Mouse (Mus musculus) hindbrain, postnatal 0 days (tissue): Measurements from ENCODE around the gene Kat2b. TPM values are rescaled to one million over a fixed set of nuclear protein-coding genes. Genes with fewer than 3 reads are reported as not detected.
A peak's percentile ranks its signal among the peaks of the same experiment; 100 is the strongest.
"Not testable (repeated sequence)": the region's sequence is repeated elsewhere in the genome, so short reads cannot be mapped to it uniquely, and the experiment has no call there.

ENCODE experiments used
- ATAC-seq: fragments of 200-750 bp; cut with Nextera tagmentation; 2 replicates; pipeline ENCODE4 v1.8.0; 2017; ENCODE audit warnings: mild to moderate bottlenecking, moderate TSS enrichment, moderate library complexity
- DNase-seq: peaks from one replicate; pipeline ENCODE4 v3.0.0-alpha.2; 2015; ENCODE audit warnings: low spot score
- H3K27ac ChIP-seq: fragments of 300-500 bp; sonication (generic); 2 replicates; pipeline ENCODE4 v1.5.1; 2014; ENCODE audit warnings: mild to moderate bottlenecking
- H3K27me3 ChIP-seq: fragments of 300-500 bp; sonication (generic); 2 replicates; pipeline ENCODE4 v1.6.1; 2014; ENCODE audit warnings: low read length, mixed read lengths; ENCODE audit not compliant: insufficient read depth
- H3K36me3 ChIP-seq: fragments of 300-500 bp; sonication (generic); 2 replicates; pipeline ENCODE4 v1.6.1; 2014; ENCODE audit warnings: low read length, mixed read lengths; ENCODE audit not compliant: insufficient read depth
- H3K4me1 ChIP-seq: fragments of 300-500 bp; sonication (generic); 2 replicates; pipeline ENCODE4 v1.6.1; 2014; ENCODE audit warnings: antibody characterized with exemption, low read length, mixed read lengths; ENCODE audit not compliant: insufficient read depth
- H3K4me2 ChIP-seq: fragments of 300-500 bp; sonication (generic); 2 replicates; pipeline ENCODE4 v1.6.1; 2014; ENCODE audit warnings: low read depth, mild to moderate bottlenecking, low read length, moderate library complexity, mixed read lengths
- H3K4me3 ChIP-seq: fragments of 300-500 bp; sonication (generic); 2 replicates; pipeline ENCODE4 v1.5.1; 2014; ENCODE audit warnings: low read length
- H3K9ac ChIP-seq: fragments of 300-500 bp; sonication (generic); replicated peaks from 2 replicates; pipeline ENCODE4 v1.6.1; 2014; ENCODE audit warnings: mild to moderate bottlenecking, low read length, moderate library complexity, mixed read lengths
- H3K9me3 ChIP-seq: fragments of 300-500 bp; sonication (generic); 2 replicates; pipeline ENCODE4 v1.6.1; 2016; ENCODE audit warnings: low read length, mixed read lengths
- CTCF ChIP-seq: IDR thresholded peaks from 2 replicates; pipeline ENCODE4 v1.5.1; 2016; ENCODE audit warnings: antibody characterized with exemption, control low read depth, low read depth
- WGBS: fragments of 180-500 bp; shearing (Covaris S2); extraction: QIAGEN DNeasy Blood & Tissue Kit; methylation state at CpG from one replicate; pipeline ENCODE4 v1.1.7; 2014; 5-methylcytosine and 5-hydroxymethylcytosine counted together
- polyA plus RNA-seq: library from polyadenylated mRNA; unstranded; fragments of >200 nt; fragmentation: Nextera tagmentation; extraction: Ambion mirVana; gene quantifications from 2 replicates; pipeline ENCODE4 v1.2.1, GENCODE M21; 2015
- total RNA-seq: library from RNA; depleted of rRNA; stranded (reverse); fragments of >200 nt; gene quantifications from 2 replicates; pipeline ENCODE4 v1.2.3, GENCODE M21; 2014; rRNA removed

Gene Kat2b
- total RNA-seq (17.5 and 20.6 TPM in 2 replicates), polyA plus RNA-seq (4.2 and 4.6 TPM in 2 replicates)

DNA sequence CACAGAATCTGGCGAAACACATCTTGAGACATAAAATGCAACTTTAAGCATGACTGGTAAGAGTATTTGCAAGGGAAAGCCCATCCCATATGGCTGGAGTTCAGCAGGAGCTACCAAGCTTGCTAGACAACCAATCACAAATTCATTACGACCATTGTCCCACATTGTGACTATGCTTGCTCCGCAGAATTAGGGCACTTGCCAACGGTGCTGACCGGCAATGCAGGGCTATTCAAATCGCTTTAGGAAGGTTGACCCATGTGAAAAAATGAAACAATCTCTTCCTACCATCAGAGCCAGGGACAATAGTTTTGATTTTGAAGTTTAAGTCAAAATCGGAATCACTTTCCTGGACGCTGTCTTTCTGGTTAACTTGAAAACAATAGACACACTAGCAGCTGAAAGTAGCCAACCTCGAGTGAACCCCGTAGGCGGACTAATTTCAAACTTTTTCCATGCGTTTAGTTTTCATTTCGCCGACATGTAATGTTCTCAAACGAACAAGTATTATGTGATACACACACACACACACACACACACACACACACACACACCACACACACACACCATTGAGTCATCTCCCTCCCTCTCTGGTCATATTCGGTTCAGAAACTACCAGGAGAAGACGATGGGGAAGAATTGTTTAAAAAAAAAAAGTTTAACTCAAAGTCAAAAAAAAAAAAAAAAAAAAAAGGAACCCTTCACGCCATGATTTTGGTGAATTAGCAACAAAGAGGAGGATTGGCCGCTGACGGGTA lies at the start of gene Kat2b:
Kat2b (plus strand) TSS at position 701 of the 758 bp plus-strand sequence.
- Histone ChIP-seq H3K36me3 (no peaks in the 10 kb centered on the region), H3K27ac (peak within 1 kb of the TSS; percentile 97), H3K9ac (peak within 1 kb of the TSS; percentile 92), H3K4me1 (peaks cover 12% of the 10 kb centered on the region), H3K27me3 (no peaks in the 10 kb centered on the region), H3K4me2 (peak within 1 kb of the TSS; percentile 86), H3K9me3 (no peaks in the 10 kb centered on the region), H3K4me3 (peak within 1 kb of the TSS; percentile 90)
- 1% methylated on average over 20 of the region's 20 CpGs for WGBS
- ATAC-seq (peak; percentile 36; the same call in 1 of the 2 replicates), DNase-seq (peak; percentile 67)
- no peak for TF ChIP-seq CTCF

DNA sequence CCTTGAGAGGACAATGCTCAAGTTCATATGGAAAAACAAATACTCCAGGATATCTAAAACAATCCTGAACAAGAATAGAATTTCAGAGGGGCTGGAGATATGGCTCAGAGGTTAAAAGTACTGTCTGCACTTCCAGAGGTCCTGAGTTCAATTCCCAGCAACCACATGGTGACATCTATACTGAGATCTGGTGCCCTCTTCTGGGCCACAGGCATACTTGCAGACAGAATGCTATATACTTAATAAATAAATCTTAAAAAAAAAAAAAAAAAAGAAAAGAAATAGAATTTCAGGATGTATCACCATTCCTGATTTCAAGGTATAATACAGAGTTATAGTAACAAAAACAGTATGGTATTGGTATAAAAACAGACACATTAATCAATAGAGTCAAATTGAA lies 47.3 kb upstream of the Kat2b start:
- no peak for ATAC-seq
- H3K36me3 ChIP-seq = 0 out of 2 replicates have a peak, but pooled peaks cover 3% of the 10 kb centered on the region
- no peak overlapping the region for H3K9ac ChIP-seq
- H3K4me1 ChIP-seq = no peaks in the 10 kb centered on the region
- no peak overlapping the region for H3K27ac ChIP-seq
- H3K4me3 ChIP-seq = no peak overlapping the region
- H3K9me3 ChIP-seq = no peaks in the 10 kb centered on the region; the same call in 1 of the 2 replicates
- no peaks in the 10 kb centered on the region for H3K27me3 ChIP-seq
- H3K4me2 ChIP-seq = no peak overlapping the region
- no peak for DNase-seq
- no peak for TF ChIP-seq CTCF

DNA sequence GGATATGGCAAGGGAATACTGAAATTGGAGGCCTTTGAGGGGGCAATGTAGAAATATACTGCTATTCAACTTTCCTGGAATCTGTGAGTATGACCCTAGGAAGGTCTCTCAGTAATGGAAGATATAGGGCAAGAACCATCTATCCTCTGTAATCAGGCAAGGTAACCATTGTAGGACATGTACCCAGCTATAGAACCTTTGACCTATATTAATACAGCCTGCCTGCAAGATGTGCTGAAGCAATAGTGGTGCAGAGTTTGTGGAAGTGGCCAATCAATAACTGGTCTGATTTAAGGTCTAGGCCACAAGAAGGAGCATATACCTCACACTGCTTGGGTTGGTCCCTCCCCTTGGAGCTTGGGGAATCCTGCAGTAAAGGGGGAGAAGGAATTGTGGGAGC lies 46.2 kb upstream of the Kat2b start:
- ATAC-seq (no peak), DNase-seq (no peak)
- no peaks in the 10 kb centered on the region for H3K27me3 ChIP-seq
- H3K27ac ChIP-seq = no peak overlapping the region
- H3K9ac ChIP-seq = no peak overlapping the region
- no peaks in the 10 kb centered on the region; the same call in 1 of the 2 replicates for H3K9me3 ChIP-seq
- H3K4me3 ChIP-seq = no peak overlapping the region
- no peaks in the 10 kb centered on the region for H3K36me3 ChIP-seq
- no peaks in the 10 kb centered on the region for H3K4me1 ChIP-seq
- H3K4me2 ChIP-seq = no peak overlapping the region
- no peak for TF ChIP-seq CTCF

DNA sequence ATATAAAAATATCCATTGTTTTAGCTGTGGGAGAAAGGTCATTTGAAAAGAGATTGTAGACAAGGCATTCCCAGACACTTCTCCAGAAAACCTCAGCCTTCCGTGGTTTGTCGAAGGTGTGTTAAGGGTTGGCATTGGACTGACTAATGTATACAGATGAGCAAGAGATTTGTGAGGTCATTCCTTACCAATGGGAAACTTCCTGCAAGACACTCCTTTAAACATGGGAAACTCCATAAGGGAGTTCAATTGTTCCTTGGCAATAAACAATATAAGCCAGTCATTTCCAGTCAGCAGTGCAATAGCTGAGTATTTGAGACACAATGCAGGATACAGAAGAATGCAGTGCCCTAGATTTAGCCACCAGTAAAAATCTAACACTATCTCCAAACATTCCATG lies 38.6 kb upstream of the Kat2b start:
- H3K4me2 ChIP-seq = no peak overlapping the region
- no peaks in the 10 kb centered on the region for H3K36me3 ChIP-seq
- H3K9me3 ChIP-seq = no peaks in the 10 kb centered on the region; the same call in 1 of the 2 replicates
- H3K27me3 ChIP-seq = no peaks in the 10 kb centered on the region
- no peaks in the 10 kb centered on the region for H3K4me1 ChIP-seq
- DNase-seq (no peak), ATAC-seq (no peak)
- 87% methylated on average over 2 of the region's 2 CpGs for WGBS
- TF ChIP-seq CTCF = no peak
- no peak overlapping the region for H3K4me3 ChIP-seq
- no peak overlapping the region for H3K9ac ChIP-seq
- H3K27ac ChIP-seq = no peak overlapping the region

DNA sequence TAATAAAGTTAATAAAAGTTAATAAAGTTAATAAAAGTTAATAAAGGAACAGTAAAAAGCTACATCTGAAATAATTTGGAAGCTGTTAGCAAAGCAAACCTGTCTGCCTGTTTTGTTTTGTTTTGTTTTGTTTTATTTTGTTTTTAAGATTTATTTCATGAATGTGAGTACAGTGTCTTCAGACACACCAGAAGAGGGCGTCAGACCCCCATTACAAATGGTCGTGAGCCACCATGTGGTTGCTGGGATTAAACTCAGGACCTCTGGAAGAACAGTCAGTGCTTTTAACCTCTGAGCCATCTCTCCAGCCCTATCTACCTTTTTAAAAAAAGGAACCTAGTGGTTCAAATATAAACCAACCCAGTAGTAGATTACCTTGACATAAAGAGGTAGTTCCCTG lies 35.5 kb upstream of the Kat2b start:
- Histone ChIP-seq H3K4me3 (no peak overlapping the region), H3K9ac (no peak overlapping the region), H3K27ac (no peak overlapping the region), H3K4me2 (no peak overlapping the region), H3K9me3 (no peaks in the 10 kb centered on the region), H3K4me1 (no peaks in the 10 kb centered on the region), H3K36me3 (no peaks in the 10 kb centered on the region), H3K27me3 (no peaks in the 10 kb centered on the region)
- no peak for ATAC-seq
- no peak; the same call in 1 of the 2 replicates for TF ChIP-seq CTCF
- 60% methylated on average over 2 of the region's 2 CpGs for WGBS
- DNase-seq = no peak

DNA sequence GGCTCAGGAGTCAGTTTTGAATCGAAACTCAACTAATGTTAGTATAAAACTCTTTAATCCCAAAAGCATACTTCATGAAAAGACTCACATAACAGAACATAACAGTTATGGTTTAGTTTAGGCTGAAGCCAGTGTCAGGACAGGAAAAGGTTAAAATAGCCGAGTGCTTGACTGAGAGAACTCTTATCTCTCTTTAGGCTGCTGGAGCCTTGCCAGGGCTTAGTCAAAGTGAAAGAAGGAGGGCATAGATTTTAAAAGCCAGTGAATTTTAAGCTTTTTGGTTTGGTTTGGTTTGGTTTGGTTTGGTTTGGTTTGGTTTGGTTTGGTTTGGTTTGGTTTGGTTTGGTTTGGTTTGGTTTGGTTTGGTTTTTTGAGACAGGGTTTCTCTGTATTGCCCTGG lies 34.2 kb upstream of the Kat2b start:
- WGBS = 72% methylated on average over 2 of the region's 2 CpGs
- no peak for ATAC-seq
- Histone ChIP-seq H3K4me2 (no peak overlapping the region), H3K4me3 (no peak overlapping the region), H3K27me3 (no peaks in the 10 kb centered on the region), H3K36me3 (no peaks in the 10 kb centered on the region), H3K9ac (no peak overlapping the region), H3K9me3 (no peaks in the 10 kb centered on the region), H3K4me1 (no peaks in the 10 kb centered on the region), H3K27ac (no peak overlapping the region)
- DNase-seq = no peak
- TF ChIP-seq CTCF = no peak

DNA sequence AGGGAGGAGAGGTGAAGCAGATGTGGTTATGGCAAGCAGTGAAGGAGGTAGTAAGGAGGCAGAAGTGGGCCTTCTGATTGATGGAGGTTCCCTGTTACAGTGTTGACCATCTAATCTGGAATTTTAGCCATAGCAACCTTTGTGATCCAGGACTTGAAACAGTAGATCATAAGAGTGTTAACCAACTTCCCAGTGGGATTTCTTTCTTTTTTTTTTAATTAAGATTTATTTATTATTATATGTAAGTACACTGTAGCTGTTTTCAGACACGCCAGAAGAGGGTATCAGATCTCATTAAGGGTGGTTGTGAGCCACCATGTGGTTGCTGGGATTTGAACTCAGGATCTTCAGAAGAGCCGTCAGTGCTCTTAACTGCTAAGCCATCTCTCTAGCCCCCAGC lies 27.3 kb upstream of the Kat2b start, which contains the start of gene Pp2d1:
Pp2d1 (minus strand) TSS at position 101 of the 400 bp plus-strand sequence.
- WGBS = 91% methylated on average over 2 of the region's 2 CpGs
- not testable (repeated sequence) for DNase-seq, H3K27ac ChIP-seq, H3K9me3 ChIP-seq, ATAC-seq, H3K9ac ChIP-seq, H3K4me1 ChIP-seq, H3K27me3 ChIP-seq, H3K36me3 ChIP-seq, H3K4me3 ChIP-seq, H3K4me2 ChIP-seq
